Mouse (Mus musculus): Measurements from ENCODE around the gene Oaz3.

DNA sequence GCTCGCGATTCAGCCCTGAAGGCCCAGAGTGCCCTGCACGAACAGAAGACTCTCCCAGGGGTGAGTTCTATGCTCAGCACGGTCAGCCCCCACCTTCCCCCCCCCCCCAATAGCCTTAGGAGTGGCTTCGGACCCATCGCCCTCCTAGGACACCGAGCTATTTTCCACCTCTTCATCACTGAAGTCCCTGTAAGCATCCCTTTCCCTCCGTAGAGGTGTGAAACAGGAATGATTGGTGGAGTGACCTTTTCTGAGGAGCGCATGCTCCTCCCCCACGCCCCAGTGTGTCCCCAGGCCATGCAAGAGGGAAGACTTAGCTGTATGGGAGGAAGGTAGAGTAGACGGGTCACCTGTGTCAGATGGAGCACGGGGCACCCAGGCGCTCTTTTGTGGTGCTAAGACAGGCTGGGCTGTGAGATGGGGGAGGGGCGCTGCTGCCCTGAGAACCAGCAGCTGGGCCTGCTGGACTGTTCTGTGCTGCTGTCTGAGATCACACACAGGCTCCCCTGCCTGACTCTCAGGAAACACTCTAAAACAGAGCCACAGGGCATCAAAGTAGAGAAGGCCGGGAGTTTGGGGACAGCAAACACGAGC is 36.7 kb upstream of the Oaz3 start, which contains the start of gene Riiad1:
- TF ChIP-seq POLR2A (IDR thresholded peaks at IDR 0.05; ENCODE audit: extremely low read depth, insufficient read depth, low read length): no peak
- no peak for TF ChIP-seq CTCF (IDR thresholded peaks at IDR 0.05; ENCODE audit: extremely low read depth, insufficient read depth, low read length)
